Mouse (Mus musculus) lung, postnatal 4 days (tissue): ENCODE data around the gene Daam1.

Source experiments
- DNase-seq, 2 experiments: peaks; one replicate each; pipeline ENCODE4 v3.0.0; 2021

The Daam1 gene

DNA sequence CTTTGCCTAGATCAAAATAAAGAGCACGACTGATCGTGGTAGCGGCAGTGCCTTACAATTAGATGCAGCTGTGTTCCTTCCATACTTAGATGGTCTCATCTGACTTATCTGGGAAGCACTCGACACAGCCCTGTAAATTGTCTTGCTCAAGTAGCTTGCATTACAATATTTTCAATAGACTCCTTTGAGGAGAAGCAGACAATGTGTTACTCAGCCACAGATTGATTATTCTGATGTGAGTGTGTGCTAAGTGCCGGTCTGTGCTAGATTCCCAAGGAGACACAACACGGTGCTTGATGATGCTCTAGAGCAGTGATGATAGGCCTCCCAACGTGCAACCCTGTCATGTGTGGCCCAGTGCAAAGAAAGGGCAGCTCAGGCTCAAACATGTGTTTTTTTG is 70.3 kb downstream of the Daam1 start:
- no peak for DNase-seq

DNA sequence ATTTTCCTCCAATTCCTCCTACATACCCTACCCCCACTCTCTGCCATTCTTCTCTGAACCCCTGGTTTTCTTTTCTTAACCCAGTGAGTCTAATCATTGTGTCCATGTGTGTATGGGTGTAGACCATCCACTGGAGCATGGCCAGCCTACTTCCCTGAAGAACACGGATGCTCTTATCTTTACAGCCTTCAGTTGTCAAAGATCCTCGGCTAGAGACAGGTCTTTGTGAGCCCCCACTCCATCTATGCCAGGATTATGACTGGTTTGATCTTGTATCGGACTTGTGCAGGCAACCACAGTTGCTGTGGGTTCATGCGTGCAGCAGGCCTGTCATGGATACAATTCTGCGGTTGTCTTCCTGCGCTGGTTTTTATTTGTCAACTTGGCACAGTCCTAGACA is 71.0 kb downstream of the Daam1 start:
- no peak for DNase-seq

DNA sequence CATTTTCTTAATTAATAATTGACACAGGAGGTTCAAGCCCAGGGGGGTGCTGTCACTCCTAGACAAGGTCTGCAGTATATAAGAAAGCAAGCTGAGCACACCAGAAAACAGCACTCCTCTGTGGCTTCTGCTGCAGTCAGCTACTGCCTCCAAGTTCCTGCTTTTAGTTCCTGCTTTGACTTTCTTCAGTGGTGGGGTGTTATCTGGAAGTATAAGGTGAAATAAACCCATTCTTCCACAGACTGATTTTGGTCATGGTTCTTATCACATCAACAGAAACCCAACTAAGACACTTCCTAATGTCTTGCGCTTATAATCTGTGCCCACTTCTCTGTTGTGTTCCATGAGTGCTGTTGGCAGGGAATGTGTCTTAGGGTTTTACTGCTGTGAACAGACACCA is 71.4 kb downstream of the Daam1 start:
- no peak for DNase-seq

DNA sequence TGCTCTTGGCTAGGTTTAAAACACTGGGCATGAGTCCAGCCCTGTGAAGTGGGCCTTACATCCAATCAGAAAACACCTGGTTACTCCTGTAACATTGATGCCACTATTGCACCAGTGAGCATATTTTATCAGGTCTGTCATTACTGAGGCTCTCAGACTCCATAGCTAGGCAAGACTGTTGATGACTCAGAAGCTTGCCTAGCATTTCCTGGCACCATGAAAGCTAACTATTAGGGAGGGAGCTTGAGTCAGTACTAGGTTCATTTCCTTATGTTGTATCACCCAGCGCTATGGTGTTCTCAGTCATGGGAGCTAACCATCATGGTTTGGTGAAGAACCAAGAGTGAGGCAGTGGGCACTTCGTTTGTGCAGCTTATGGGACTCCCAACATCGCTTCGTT is 72.3 kb downstream of the Daam1 start:
- no peak for DNase-seq

DNA sequence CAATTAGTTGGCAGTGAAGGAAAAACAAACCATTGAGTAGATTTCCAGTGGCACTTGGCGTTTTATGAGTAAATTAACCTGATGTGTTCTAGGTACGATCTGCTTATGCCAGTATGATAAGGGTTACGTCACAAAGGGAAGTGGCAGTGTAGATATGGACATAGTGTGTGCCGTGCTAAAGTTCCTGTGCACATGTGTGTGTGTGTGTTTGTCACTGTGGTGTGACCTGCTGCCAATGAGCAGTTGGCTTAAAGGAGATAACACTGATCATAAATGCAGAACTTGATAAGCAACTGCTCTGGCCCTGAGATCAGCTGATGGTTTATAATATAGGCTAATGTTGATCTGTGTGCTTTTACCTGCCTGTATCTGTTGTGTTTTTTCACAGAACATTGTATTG is 73.4 kb downstream of the Daam1 start:
- no peak for DNase-seq

DNA sequence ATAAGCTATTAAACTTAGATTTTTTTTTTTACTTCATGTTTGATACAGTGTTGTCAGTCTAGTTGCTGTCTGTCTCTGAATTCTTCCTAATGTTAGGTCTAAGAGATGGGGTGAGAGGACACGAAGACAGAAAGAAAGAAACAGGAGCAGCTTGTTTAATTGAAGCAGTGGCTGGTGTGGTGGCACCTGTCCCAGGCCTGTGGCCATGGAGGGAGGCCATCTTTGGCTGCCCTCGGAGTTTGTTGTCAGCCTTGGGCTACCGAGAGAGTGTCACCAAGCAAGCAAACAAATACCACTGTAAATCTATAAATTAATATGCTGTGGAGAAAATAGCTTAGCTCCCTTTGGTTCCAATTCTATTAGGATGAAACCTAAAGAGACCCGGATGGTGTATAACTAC is 74.0 kb downstream of the Daam1 start:
- DNase-seq = no peak

DNA sequence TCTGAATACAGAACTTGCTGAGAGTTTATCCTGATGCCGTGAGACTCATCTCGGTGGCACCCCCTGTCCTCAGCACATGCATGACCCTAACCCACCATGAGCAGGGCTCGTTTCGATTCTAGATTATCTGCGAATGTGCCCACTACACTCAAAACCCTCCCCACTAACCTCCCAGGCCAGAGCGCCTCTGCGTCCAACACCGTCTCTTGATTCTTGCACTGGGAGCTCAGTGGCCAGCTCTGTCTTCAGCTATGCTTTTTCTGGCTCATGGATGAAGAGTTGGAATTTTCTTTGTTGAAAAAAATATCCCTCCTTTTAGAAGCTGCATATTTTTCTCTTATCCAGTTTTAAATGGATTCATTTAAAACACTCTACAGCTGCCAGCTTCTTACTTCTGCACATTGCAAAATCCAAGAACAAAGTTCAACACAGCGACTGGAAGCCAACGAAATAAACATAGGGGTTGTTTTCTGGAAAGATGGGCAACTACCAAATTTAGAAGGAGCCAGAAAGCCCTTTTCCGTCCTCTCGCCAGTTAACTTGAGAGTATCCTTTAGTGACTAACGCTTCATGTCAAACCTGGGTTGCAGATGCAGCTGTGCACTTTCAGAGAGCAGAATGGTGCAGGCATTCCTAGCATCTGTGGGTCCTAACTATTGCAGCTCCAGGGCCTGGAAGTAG is 74.9 kb downstream of the Daam1 start:
- no peak for DNase-seq

DNA sequence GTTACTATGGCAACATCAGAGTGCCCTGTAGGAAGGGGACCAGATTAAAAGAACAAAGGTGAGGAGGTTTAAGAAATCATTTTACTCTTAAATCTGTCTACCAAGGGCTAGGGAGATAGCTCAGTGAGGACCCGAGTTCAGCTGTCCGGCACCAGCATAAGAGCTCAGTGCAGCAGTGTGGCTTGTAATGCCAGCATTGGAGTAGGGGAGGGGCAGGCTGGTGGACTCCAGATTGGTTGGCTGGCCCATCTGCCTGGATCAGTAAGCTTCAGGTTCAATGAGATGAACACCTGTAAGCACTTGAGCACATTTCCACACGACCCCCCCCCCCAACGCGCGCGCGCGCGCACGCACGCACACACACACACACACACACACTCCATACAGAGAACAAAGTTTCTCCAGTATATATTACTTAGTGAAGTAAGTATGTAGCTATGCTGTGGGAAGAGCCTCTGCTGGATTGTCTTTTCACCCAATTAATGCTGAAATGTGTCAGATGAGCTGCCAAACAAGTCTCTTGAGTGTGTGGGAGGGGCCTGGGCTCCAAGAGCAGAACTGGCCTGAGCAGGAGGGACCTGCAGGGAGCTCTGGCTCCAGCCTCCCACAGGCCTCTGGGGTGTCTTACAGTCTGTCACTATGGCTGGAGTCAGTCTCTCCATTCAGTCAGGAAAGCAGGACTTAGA is 75.8 kb downstream of the Daam1 start:
- peak; percentile 22 to 54 for DNase-seq

DNA sequence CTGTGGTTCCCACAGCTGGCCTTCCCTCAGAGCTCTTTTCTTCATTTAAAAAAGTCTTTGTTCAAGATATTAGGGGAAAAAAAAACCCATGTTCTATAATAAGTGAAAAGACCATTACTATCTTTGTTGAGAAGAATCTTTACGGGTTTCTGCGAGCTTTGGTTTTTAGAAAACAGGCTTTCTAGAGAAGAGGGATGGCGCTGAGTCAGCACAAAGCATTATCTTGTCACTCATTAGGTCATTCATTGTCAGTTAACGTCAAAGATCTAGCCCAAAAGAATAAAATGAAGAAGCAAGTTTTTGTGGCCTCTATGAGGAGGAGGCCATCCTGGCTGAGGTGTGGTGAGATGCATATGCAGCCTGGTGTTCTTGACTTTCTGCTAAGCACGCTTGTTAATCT is 78.1 kb downstream of the Daam1 start:
- no peak for DNase-seq

DNA sequence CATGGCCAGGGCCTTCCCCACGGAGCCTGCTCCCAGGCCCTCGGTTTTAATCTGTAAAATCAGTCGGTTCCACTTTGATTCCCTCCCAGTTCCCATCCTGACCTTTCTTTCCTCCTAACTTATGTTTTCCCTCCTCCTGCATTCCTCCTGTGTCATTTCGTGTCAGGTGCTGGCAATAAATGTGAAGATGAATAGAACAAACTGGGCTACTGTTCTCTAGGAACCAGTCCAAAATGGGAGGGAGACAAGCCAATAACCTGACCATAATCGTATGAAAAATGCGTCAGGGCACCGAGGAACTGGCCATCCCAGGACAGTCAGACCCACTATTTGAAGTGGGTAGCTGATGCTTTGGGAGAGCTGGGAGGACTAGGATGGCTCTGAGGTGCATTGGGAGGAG is 79.4 kb downstream of the Daam1 start:
- DNase-seq = no peak

DNA sequence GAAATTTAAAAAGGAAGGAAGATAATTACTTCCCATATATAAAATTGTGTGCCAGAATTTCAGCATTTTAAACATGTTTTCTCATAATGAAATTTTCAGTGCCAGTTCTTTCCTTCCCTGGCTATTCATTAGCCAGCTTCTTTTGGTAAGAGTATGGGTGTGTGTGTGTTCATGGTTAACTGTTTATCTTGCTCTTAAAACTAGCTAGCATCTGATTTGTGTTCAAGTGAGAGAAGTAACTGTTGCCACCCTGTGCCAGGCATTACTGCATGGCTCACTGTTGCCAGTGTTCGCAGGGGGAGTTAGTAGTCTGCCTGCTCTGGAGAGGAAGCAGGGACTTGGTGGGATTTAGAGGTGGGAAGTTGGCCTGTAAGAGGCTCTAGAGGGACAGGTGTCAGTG is 81.4 kb downstream of the Daam1 start:
- no peak for DNase-seq

DNA sequence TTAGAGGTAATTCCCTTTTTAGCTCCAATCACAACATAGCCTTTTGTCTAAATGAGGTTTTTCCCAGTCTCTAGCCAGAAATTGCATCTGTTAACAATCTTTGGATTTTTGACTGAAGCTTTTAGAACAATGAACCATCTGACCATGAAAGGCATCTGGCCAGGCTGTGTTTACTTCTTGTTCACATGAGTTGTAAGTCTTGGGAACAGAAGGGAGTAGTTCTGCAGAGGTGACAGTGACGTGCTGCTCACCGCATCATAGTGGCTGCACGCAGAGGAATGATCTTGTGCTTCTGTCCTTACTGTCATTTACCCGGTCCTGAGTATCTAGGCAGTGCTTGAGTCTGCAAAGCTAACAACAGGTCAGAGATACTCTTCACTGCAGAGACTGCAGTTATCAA is 88.3 kb downstream of the Daam1 start:
- peak in 1 of 2 experiments; percentile 51 for DNase-seq

DNA sequence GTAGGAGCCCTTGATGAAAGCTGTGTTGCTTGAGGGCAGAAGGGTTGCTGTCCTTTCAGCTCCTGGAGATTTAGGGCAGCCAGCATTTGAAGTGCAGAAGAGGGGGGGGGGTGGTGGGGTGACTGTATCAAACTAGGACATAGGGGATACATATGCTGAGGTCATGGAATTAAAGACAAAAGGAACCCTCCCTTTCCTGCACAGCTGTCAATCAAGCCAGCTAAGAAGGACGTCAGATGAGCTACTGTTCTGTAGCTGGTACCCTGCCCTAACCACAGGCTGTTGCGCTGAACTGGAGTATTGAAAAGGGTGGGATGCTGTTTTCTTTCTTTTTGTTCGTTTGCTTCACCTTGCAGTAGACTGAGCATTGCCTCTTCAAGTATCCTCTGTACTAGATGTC is 89.1 kb downstream of the Daam1 start:
- no peak for DNase-seq

DNA sequence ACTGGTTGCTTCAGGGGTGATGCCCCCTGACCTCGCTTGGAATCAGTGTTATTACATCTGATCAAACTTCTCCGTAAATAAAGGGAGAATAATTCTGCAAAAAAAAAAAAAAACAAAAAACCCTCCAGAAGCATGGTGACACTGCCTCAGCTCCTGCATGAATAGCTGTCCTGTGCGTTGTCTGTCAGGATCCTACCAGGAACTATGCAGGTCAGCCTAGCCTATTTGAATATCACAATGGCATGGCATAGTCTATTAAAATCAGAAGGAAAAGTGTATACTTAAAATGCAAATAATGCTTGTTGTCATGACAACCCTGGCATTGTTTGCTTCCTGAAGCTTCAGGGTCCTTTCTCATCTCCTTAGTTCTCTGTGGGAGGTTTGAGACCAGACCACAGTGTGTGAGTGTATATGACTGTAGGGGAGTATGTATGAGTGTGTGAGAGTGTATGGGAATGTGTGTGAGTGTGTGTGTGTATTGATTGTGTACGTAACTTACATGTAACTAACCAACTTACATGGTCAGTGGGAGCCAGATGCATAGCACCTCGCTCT is 92.0 kb downstream of the Daam1 start:
- DNase-seq = no peak

DNA sequence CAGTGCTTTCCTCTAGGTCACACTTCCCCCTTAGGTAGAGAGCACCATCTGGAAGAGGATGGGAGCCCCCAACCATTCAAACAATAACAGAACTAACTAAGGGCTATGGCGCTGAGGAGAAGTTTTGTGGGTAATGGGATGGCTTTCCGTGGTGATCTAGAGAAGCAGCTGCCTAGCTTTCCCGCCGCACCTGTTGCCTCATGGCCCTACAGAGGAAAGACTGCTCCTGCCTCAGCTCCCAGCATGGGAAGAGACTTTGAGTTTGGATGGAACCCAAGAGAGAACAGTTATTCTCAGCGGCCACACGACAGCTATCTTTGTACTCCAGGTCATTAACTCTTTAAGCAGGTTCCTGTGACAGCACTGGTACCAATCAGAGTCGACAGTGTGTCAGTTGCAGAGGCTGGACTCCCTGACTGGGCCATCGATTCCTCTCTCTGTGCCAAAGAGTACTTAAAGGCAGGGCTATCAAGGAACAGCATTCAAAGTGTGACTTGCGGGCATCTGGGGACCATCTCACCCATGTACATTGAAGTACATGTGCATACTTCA is 94.2 kb downstream of the Daam1 start:
- no peak for DNase-seq

DNA sequence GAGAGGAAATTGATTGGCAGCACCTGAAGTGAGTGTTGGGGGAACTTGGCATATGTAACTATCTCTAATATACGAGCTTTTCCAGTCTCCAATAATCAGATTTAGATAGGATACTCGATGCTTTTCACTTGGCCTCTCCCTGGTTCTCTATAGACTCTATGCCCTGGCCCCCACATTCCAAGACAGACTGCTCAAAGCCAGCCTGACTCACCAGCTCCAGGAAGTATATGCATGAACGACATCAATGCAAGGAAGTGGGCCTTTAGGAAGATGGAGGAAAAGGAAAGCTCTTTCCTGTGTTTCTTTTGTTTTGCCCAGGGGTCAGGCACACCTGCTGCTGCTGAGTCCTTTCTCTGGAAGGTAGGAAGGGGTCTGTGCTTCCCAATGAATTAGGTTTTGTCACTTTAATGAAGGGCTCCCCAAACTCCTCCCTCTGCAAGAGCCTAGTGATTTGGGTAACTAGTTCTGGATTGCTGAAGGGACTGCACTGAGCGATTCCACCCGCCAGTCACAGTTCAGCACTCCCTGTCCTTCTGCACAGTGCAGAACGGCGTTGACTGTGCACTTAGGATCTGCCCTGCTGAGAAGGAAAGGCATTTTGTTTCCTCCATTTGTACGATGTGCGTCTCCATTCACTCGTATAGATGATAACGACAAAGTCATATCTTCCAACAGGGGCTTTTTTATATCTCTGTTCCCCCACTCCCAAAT is 95.3 kb downstream of the Daam1 start:
- no peak for DNase-seq

DNA sequence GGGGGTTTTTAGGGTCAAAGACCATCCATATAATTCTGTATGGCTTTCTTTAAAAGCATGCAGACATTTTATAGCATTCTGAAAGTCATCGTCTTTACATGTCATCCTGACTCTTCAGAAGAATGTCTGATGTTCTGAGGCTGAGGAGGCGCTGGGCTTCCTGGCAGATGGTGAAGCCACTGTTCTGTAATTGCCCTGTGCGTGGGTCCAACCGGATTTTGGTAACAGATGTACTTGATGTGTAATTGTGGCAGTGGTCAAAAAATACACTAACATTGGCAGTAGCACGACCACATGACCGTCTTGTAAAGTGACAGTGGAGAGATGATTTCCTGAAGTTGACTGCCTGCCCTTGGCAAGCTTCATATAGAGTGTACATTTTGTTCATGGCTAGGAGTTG is 97.2 kb downstream of the Daam1 start:
- DNase-seq = no peak

DNA sequence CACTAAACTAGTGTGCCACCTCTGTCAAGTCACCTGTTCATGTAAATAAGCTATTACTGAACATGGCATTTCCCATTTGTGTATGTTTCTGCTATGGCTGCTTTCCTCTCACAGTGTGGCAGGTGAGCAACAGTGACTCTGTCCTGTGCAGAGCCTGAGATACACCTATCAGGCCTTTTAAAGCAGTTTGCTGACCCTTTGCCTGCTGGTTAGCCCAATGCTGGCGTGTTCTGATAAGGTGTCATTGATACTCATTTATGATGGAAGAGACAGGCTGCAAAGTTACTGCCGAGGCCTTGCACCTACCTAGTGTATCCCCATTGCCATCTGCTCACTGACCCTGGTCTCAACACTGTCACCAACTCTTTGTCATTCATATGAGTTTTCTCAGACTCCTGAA is 99.0 kb downstream of the Daam1 start:
- DNase-seq = no peak

DNA sequence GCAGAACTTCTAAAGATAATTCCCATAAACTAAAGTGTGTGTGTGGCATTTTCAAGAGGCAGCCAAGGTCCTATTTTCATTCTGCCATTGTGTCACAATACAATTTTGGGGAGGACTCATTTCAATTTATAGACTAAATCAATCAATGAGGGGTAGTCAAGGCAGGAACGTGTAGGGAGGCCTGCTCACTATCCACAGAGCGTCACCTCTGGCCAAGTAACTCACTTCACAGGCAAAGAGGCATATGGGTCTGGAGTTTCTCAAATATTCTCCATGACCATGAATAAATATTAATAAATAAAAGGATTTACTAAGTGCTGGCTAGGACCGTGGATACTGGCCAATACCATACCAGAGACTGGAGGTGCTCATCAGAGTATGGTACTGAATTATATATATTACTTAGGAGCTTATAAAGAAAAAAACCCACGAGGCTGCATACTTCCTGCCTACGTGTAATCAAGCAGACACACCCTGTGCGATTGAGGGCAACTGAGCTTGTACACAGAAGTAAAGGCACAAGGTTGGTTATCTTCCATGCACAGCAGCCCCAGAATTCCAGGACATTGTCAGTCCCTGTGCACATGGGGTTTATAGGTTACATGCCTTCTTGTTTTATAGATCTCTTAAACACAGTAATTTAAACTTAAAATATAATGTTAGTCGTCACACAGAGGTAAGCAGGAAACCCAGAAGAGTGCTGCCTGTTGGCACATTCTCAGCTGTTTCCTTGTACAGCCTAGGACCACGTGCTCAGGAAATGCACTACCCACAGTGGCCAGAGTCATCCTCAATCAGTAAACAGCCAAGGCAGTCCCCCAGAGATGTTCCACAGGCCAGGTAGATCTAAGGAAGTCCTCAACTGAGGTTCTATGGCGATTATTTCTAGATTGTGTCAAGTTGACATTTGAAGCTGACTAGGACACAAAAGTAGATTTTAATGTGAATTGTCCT is 101.8 kb downstream of the Daam1 start:
- no peak for DNase-seq

DNA sequence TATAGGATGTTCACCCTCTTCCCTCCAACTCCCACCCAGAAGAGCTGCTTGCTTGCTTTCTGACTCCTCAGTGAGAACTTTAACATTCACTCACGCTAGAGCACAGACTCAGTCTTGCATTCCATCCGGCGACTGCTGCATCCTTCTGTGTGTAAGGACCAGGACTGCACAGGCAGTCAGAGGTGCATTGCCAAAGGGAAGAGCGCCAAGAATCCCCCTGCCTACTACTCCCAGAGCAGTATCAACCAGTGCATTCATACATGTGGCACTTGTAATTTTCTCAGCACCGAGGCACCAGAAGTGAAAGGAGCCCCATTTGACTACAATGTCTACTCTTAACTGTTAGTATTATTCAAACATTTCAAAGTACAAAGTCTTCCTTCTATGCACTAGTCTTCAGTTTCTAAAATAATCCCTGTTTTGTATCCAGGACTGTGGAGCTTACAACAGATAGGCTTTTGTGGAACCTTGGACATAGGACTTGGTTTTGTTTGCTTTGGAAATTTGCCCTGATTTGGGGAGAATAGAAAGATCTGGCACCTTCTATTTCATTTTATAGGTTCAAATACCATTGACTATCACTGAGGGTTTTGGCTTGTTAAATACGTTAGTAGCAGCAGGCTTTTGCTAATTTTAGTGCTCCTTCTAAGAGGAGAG is 103.2 kb downstream of the Daam1 start:
- DNase-seq = no peak

DNA sequence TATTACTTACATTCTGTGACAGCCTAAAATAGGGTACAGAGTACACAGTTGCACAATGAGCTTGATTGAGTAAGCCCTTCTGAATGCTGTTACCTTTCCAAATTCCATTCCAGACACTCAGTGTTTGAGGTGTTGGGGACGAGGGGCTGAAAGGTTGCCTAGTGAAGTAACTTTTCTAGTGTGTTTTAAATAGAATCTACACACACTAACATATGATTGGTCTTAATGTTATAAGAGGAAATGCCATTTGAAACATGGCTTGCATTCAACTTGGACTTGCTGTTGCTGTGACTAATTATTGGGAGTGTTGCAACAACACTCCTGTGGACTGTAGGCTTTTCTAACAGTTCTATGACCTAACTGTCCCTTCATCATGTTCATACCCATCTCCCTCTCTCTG is 105.8 kb downstream of the Daam1 start:
- peak; percentile 41 to 49 for DNase-seq

DNA sequence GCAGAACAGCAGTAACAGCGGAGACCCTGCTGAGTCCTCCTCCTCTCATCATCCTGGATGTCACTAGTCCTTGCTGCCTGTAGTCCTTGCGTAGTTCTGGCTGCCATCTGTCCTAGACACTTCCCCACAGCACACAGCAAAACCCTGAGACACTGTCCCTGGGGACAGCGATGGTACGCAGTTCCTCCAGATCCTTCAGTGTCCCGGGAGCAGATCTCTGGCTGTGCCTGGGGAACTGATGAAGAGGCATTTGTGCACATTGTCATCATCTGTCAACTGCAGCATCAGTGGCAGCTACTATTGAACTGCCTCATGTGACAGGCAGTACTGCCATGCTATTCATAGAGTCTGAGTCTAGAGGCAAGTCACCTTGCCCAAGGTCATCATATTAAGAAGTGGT is 107.6 kb downstream of the Daam1 start:
- no peak for DNase-seq
